Mouse (Mus musculus): Measurements from ENCODE around the gene Bri3bp.
"Not testable (repeated sequence)": the region's sequence is repeated elsewhere in the genome, so short reads cannot be mapped to it uniquely, and the experiment has no call there.

- not testable (repeated sequence) for TF ChIP-seq USF1 (IDR thresholded peaks at IDR 0.05; ENCODE audit: low read depth); POLR2A (IDR thresholded peaks at IDR 0.05; ENCODE audit: insufficient read length, low read depth)
Measured at GRCm38 (mm10) chr5:125392176-125392575, 49.2 kb upstream of the Bri3bp start.

All from myocyte (in vitro differentiated cells).